Mouse (Mus musculus) stomach, postnatal 0 days (tissue): Measurements from ENCODE around the gene Habp4. TPM values are rescaled to one million over a fixed set of nuclear protein-coding genes. Genes with fewer than 3 reads are reported as not detected.

Source experiments
- ATAC-seq: fragments of 200-750 bp; cut with Nextera tagmentation; 2 replicates; pipeline ENCODE4 v1.8.0; 2017; ENCODE audit not compliant: low FRiP score, low TSS enrichment
- DNase-seq: peaks from one replicate; pipeline ENCODE4 v3.0.0-alpha.2; 2016; ENCODE audit warnings: low spot score
- H3K27ac ChIP-seq: fragments of 300-500 bp; sonication (generic); replicated peaks from 2 replicates; pipeline ENCODE4 v1.5.1; 2014; ENCODE audit warnings: mild to moderate bottlenecking, control low read depth
- H3K27me3 ChIP-seq: fragments of 300-500 bp; sonication (generic); 2 replicates; pipeline ENCODE4 v1.6.1; 2014; ENCODE audit warnings: low read length; ENCODE audit not compliant: control insufficient read depth, insufficient read depth
- H3K36me3 ChIP-seq: fragments of 300-500 bp; sonication (generic); 2 replicates; pipeline ENCODE4 v1.6.1; 2014; ENCODE audit warnings: low read length, mixed read lengths; ENCODE audit not compliant: control insufficient read depth, insufficient read depth
- H3K4me1 ChIP-seq: fragments of 300-500 bp; sonication (generic); replicated peaks from 2 replicates; pipeline ENCODE4 v1.6.1; 2014; ENCODE audit warnings: antibody characterized with exemption; ENCODE audit not compliant: control insufficient read depth, insufficient read depth
- H3K4me2 ChIP-seq: fragments of 300-500 bp; sonication (generic); replicated peaks from 2 replicates; pipeline ENCODE4 v1.6.1; 2014; ENCODE audit warnings: low read depth, mild to moderate bottlenecking, control low read depth, moderate library complexity
- H3K4me3 ChIP-seq: fragments of 300-500 bp; sonication (generic); 2 replicates; pipeline ENCODE4 v1.5.1; 2014; ENCODE audit warnings: low read depth, low read length, control low read depth
- H3K9ac ChIP-seq: fragments of 300-500 bp; sonication (generic); 2 replicates; pipeline ENCODE4 v1.6.1; 2014; ENCODE audit warnings: mild to moderate bottlenecking, low read length, control low read depth, mixed read lengths
- H3K9me3 ChIP-seq: fragments of 300-500 bp; sonication (generic); 2 replicates; pipeline ENCODE4 v1.6.1; 2016; ENCODE audit warnings: low read length; ENCODE audit not compliant: control insufficient read depth
- CTCF ChIP-seq: IDR thresholded peaks from 2 replicates; pipeline ENCODE4 v1.5.1; 2016; ENCODE audit warnings: antibody characterized with exemption, low read depth, mild to moderate bottlenecking, moderate library complexity
- EP300 ChIP-seq: optimal IDR thresholded peaks from 2 replicates; pipeline ENCODE3; 2016; ENCODE audit warnings: antibody characterized with exemption
- WGBS: fragments of 180-500 bp; shearing (Covaris S2); extraction: QIAGEN DNeasy Blood & Tissue Kit; methylation state at CpG from one replicate; pipeline ENCODE4 v1.1.7; 2014; 5-methylcytosine and 5-hydroxymethylcytosine counted together
- polyA plus RNA-seq: library from polyadenylated mRNA; unstranded; fragments of >200 nt; fragmentation: Nextera tagmentation; extraction: Ambion mirVana; gene quantifications from 2 replicates; pipeline ENCODE4 v1.2.1, GENCODE M21; 2015

The Habp4 gene
- polyA plus RNA-seq, 1 experiment from 2014 or later, result 11.9 TPM

DNA sequence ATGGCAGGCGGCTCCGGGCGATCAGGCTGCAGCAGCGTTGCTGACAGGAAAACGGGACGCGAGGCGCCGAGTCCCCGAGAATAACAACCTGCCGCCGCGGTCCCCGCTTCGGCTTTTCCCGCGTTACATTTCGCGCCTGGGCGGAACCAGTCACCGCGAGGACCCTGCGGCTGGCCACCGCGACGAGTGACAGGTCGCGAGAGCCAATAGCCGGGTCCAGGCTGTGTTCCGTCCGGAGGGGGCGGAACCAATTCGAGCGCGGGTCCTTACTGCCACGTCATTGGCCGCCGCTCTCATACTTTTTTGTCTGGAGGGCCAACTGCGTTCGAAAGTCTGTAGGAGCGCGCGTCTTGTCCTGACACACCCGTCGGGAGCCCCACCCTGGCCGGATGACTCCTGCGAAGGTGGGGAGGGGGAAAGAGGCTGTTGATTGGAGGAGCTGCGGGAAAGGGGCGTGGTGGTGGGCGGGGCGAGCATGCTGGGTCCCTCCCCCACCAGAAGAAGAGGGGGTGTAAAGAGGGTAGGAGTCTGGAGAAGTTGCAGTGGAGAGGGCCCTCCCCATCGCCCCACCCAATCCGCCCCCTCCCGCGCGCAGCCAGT is 8.4 kb upstream of the Habp4 start, which contains the start of gene Zfp367:
Zfp367 (minus strand) TSS at position 120 of the 600 bp plus-strand sequence.
- Histone ChIP-seq H3K27ac (peak within 1 kb of the TSS; percentile 87), H3K36me3 (no peaks in the 10 kb centered on the region), H3K4me2 (peak within 1 kb of the TSS; percentile 97), H3K4me3 (peak within 1 kb of the TSS; percentile 82), H3K9ac (peak within 1 kb of the TSS; percentile 75), H3K9me3 (no peaks in the 10 kb centered on the region), H3K4me1 (no peaks in the 10 kb centered on the region), H3K27me3 (no peaks in the 10 kb centered on the region)
- under 1% methylated on average over 45 of the region's 56 CpGs for WGBS
- DNase-seq, result peak; percentile 99
- no peak for TF ChIP-seq EP300
- TF ChIP-seq CTCF, result no peak
- ATAC-seq, result peak; percentile 97

DNA sequence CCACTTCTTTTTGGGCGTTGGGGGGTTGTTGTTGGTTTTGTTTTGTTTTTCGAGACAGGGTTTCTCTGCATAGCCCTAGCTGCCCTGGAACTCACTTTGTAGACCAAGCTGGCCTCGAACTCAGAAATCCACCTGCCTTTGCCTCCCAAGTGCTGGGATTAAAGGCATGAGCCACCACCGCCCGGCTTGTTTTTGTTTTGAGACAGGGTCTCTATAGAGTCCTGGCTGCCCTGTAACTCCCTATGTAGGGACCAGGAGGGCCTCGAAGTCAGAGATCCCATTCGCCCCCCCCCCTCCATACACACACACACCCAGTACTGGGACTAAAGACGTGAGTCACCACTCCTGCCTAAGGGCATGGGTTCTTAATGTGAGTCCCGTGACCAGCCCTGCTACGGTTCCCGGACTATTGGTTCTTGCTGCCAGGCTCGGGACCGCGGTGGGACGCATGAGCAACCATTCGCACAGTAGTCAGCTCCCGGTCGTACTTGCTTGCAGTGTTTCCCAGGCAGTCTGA is 7.8 kb upstream of the Habp4 start:
- Histone ChIP-seq H3K27ac (peak overlapping the region; percentile 70), H3K9me3 (no peaks in the 10 kb centered on the region), H3K4me2 (peak overlapping the region; percentile 56), H3K4me1 (no peaks in the 10 kb centered on the region), H3K9ac (peak overlapping the region; percentile 41; the same call in 1 of the 2 replicates), H3K36me3 (no peaks in the 10 kb centered on the region), H3K4me3 (peak overlapping the region; percentile 82), H3K27me3 (no peaks in the 10 kb centered on the region)
- ATAC-seq, result peak; percentile 74
- DNase-seq, result peak; percentile 72
- TF ChIP-seq CTCF, result no peak
- TF ChIP-seq EP300, result no peak
- 1% methylated on average over 18 of the region's 18 CpGs for WGBS

DNA sequence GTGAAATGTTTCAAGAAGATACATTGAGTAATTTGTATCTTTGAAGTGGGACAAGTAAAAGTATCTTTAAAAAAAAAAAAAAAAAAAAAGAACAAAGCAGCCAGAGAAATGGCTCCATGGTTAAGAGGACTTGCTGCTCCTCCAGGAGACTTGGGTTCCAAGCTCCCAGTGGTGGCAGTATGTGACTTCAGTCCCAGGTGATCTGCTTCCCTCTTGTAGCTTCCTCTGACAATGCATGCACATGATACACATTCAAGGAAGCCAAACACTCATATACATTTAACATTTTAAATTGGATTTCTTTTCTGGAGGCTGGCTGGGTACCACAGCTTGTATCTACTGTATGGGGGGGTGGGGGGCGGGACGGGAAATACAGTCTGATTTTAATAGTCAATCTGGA is 7.0 kb upstream of the Habp4 start:
- 35% methylated on average over 2 of the region's 2 CpGs for WGBS
- H3K4me2 ChIP-seq, result no peak overlapping the region
- DNase-seq (no peak), ATAC-seq (no peak)
- TF ChIP-seq EP300 (no peak), CTCF (no peak)
- no peak overlapping the region for H3K4me3 ChIP-seq
- H3K36me3 ChIP-seq, result no peaks in the 10 kb centered on the region
- H3K4me1 ChIP-seq, result no peaks in the 10 kb centered on the region
- H3K27me3 ChIP-seq, result no peaks in the 10 kb centered on the region
- no peaks in the 10 kb centered on the region for H3K9me3 ChIP-seq
- no peak overlapping the region for H3K27ac ChIP-seq
- no peak overlapping the region for H3K9ac ChIP-seq

DNA sequence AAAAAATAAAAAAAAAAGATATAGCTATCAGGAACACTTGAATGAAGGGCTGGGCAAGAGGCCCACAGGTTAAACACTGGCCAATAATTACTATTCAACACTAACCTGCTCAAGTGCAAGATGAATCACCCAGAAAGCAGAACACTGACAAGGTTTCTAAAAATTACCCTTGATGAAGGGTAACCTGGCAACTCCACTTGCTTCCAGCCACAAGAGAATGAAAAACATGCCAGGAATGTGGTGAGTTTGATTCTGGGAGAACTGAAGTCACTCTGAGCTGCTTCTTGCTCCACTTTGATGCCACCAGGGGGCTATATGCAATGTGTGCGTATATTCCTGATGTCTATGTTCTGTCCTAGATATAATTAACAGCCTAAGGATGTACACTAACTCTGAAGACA is 6.5 kb upstream of the Habp4 start:
- WGBS, result 33% methylated on average over 1 of the region's 1 CpGs
- no peak for ATAC-seq
- no peak for DNase-seq

DNA sequence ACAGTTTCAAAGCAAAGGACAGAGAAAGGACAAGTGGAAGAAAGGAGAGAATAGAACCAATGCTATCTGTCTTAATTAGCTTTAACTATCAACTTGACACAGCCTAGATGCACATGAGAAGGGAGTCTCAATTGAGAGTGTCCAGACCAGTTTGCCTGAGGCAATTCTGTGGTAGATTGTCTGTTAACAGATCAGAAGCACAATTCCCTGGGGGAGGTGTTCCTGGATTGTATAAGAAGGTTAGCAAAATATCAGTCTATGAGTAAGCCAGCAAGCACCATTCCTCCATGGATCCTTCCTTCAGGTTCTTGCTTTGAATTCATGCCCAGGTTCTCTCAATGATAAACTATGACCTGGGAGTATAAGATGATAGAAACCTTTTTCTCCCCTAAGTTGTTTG is 4.7 kb upstream of the Habp4 start:
- Histone ChIP-seq H3K4me2 (no peak overlapping the region), H3K9me3 (no peaks in the 10 kb centered on the region), H3K36me3 (no peaks in the 10 kb centered on the region), H3K4me3 (no peak overlapping the region), H3K27me3 (no peaks in the 10 kb centered on the region), H3K4me1 (no peaks in the 10 kb centered on the region), H3K9ac (no peak overlapping the region), H3K27ac (no peak overlapping the region)
- DNase-seq, result no peak
- TF ChIP-seq CTCF, result no peak
- no peak for TF ChIP-seq EP300
- no peak for ATAC-seq

More for the DNA sequence above, 6.5 kb upstream of the Habp4 start:
- no peaks in the 10 kb centered on the region for H3K9me3 ChIP-seq
- no peaks in the 10 kb centered on the region for H3K4me1 ChIP-seq
- no peak overlapping the region for H3K9ac ChIP-seq
- H3K4me2 ChIP-seq, result no peak overlapping the region
- H3K4me3 ChIP-seq, result no peak overlapping the region
- H3K27me3 ChIP-seq, result no peaks in the 10 kb centered on the region
- no peaks in the 10 kb centered on the region for H3K36me3 ChIP-seq
- H3K27ac ChIP-seq, result peak overlapping the region; percentile 24; the same call in 1 of the 2 replicates
- TF ChIP-seq CTCF (peak; percentile 67), EP300 (no peak)

DNA sequence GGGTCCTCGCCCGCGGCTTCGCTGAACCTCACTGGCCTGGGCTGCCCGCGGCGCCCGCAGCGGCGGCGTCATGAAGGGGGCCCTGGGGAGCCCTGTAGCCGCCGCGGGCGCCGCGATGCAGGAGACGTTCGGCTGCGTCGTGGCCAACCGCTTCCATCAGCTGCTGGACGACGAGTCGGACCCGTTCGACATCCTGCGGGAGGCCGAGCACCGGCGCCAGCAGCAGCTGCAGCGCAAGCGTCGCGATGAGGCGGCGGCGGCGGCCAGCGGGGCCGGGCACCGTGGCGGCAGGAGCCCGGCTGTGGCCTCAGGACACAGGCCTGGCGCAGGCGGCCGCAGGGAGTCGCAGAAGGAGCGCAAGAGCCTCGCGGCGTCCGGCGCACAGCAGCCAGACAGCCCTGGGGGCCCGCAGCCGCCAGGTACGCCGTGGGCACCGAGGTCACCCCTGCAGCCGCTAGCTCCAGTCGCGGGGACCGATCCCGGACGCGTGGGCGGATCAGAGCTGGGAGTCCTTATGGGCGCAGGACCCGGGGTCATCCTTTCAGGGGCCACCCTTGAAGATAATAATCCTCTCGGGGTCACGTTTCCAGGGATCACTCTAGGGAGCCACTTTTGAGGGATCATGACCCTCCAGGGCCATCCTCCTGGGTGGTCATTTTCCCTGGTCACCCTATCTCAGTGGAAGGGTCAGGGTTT is 440 bp downstream of the Habp4 start:
- peaks cover 4% of the 10 kb centered on the region; the same call in 1 of the 2 replicates for H3K4me1 ChIP-seq
- no peak for TF ChIP-seq CTCF
- no peaks in the 10 kb centered on the region for H3K9me3 ChIP-seq
- DNase-seq (no peak), ATAC-seq (peak; percentile 72)
- no peaks in the 10 kb centered on the region for H3K27me3 ChIP-seq
- no peaks in the 10 kb centered on the region for H3K36me3 ChIP-seq
- peak overlapping the region; percentile 92 for H3K27ac ChIP-seq
- H3K4me2 ChIP-seq, result peak overlapping the region; percentile 96
- peak overlapping the region; percentile 86 for H3K9ac ChIP-seq
- WGBS, result under 1% methylated on average over 48 of the region's 71 CpGs
- H3K4me3 ChIP-seq, result peak overlapping the region; percentile 81
